Mouse (Mus musculus): ENCODE measurements around the gene 4930539E08Rik.

4930539E08Rik gene

DNA sequence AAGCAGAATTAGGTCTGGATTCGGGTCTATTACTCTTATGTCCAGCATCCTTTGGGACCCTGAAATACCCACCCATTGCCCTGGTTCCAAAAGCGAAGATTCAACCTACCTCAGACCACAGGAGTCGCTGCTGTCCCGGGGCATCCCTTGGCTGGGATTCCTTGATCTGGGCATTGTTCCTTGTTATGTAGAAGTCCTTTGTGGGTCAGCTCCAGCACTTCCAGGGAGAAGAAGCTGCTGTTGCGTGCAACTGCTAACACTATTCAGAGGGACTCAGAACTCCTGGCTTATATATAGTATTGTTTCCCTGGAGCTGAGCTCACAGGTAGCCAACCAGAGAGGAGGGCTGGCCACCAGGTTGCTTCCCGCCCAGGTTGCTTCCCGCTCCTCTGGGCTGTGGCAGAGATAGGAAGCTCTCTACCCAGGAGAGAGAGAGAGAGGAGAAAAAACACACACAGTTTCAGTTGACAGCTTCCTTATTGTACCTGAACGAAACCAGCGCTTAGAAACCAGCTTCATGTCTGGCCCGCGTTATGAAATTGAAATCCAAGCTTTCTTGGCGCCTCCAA, at the start of gene 4930539E08Rik:
Gene 4930539E08Rik (minus strand): TSS at position 265 of the 569 bp plus-strand sequence.
- no peak for DNase-seq (ENCODE audit: low read depth)

DNA sequence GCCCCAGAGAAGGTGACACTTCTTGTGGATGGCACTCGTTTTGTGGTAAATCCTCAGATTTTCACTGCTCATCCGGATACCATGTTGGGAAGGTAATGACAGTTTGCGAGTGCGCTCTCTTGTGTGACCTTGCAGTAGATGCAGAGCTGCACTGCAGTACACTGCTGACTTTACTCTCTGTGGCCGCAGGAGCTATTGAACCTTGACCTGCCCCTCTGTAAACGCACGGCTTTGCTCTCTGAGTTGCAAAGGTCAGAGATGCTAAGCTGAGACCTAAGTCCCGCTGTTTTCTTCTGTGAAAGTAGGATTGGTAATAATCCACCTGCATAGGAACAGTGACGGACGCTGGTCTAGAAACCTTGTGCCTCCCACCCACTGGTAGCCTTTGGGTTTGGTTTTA, 46.5 kb upstream of the 4930539E08Rik start:
- no peak for DNase-seq (ENCODE audit: low read depth)

DNA sequence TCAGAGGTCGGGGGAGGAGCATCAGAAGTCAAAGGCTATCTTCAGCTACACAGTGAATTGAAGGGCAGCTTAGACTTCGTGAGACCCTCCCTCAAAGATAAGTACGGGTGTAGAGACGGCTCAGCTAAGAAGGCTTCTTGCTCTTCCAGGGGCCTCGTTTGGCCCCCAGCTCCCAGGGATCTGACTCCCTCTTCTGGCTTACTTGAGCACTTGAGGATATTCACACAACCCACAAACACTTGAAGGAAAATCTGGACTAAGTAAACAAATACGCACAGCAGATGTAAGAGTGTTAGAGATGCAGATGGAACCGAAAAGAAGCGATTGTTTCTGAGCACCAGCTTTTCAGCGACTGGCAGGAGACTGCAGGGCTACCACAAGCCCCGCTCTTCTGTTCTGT, 45.5 kb upstream of the 4930539E08Rik start:
- no peak for DNase-seq (ENCODE audit: low read depth)

DNA sequence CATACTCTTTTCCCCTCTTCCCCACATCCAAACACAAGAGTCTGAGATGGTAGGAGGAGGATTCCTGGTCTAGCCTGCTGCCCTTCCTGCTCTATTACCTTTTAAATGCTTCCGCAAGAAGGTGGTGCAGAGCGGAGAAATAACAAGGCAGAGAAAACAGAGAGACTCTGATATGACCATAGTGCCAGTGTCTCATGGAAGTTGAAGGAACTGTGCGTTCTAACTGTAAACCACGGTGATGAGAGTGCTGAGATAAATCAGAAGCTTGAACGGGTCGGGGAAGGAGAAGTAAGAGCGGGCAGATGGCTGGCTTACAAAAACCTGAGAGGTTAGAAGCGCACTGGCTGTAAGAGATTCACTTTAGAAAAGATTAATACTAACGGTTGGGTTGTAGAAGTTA, 39.3 kb upstream of the 4930539E08Rik start:
- no peak for DNase-seq (ENCODE audit: low read depth)

DNA sequence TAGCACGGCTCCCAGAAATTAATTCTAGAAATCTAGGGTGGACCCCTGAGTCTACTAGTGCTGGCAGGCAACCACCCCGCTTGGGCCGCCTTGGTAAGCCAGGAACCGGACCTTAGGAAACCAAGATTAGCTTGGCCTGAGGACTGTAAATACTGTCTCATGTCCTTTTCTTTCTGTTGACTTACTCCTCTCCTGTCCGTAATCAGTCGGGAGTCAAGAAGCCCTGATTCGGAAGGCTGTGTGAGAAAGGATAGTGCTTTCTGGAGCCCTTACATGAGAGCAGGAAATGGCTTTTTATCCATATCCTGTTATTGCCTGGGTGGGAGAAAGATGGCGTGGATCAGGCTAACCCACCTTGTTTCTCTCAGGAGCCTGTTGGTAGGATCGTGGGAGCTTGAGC, 38.1 kb upstream of the 4930539E08Rik start:
- DNase-seq (ENCODE audit: low read depth) = peak; percentile 41

DNA sequence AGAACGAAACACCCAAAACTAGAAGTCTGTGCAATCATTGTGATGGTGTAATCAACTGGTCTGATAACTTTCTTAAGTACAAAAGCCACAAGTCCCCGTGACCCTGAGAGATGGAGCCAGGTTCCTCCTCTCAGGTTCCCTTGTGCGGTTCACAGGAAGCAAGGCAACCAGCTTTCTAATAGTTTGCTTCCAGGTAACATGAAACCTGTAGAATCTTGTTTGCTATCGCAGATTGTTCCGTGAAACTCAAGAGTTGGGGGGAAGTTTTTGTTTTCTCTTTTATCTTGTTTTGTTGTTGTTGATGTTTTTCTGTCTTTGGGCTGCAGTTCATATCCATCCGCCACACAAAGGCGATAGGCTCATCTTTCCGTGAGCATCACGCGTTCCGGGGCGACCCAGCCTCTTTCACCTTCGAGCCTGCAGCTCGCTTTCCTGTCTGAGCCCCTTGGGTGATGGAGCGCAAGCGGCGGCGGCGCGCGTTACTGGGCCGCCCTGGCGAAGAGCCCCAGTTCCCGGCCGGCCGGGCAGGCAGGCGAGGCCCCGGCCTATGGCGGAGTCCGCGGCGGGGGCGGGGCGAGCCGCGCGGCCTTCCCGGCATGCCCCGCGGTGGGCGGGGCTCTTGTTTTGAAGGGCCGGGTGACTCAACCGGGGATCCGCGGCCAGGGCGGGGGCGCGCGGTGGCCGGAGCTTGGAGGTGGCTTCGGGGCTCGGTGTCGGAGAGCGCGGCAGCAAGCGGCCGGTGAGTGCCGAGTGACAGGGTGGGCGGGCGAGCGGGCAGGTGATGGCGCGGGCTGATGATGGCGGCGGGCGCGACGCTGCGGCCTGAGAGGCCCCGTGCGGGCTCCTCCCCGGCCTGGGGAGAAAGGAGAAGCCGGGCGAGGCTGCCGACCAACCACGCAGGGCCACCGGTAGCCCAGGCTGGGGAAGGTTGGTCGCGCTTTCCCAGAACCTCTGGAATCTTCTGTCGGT, 37.0 kb upstream of the 4930539E08Rik start, which contains the start of gene Kctd20:
Gene Kctd20 (plus strand): TSS at position 120 of the 969 bp plus-strand sequence.
- DNase-seq (ENCODE audit: low read depth) = peak; percentile 94

DNA sequence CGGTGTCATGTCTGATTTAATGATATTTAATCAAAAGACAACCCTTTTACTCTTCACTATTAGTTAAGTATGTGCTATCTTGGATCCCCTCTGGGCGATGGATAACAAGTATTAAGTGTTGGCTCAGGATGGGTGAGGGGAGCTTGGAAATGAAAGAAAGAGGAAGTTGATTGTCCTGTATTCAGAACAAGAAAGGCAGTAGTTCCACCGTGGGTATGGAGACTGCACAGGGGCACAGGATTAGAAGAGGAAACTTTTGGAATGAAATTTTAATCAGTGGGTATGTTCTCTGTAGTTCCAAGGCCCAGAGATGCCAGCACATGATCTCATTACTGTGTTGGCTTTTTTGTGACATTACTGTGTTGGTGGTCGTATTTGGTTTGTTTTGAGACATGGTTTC, 35.6 kb upstream of the 4930539E08Rik start:
- DNase-seq (ENCODE audit: low read depth) = no peak

DNA sequence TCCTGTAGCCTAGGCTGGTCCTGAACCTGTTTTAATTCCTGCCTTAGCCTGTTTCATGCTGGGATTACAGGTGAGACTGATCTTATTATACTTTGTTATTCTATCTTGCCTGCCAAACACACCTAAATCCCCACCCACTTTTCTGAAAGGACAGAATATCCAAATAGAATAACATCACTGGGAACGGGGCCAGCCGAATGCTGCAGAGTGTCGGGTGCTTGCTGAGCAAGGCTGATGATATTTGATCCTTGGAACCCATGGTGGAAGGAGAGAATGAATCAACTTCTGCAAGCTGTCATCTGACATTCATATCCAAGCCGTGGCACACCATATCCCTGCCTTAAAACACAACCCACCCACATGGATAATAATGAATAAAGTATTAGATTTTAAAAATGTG, 33.5 kb upstream of the 4930539E08Rik start:
- no peak for DNase-seq (ENCODE audit: low read depth)

DNA sequence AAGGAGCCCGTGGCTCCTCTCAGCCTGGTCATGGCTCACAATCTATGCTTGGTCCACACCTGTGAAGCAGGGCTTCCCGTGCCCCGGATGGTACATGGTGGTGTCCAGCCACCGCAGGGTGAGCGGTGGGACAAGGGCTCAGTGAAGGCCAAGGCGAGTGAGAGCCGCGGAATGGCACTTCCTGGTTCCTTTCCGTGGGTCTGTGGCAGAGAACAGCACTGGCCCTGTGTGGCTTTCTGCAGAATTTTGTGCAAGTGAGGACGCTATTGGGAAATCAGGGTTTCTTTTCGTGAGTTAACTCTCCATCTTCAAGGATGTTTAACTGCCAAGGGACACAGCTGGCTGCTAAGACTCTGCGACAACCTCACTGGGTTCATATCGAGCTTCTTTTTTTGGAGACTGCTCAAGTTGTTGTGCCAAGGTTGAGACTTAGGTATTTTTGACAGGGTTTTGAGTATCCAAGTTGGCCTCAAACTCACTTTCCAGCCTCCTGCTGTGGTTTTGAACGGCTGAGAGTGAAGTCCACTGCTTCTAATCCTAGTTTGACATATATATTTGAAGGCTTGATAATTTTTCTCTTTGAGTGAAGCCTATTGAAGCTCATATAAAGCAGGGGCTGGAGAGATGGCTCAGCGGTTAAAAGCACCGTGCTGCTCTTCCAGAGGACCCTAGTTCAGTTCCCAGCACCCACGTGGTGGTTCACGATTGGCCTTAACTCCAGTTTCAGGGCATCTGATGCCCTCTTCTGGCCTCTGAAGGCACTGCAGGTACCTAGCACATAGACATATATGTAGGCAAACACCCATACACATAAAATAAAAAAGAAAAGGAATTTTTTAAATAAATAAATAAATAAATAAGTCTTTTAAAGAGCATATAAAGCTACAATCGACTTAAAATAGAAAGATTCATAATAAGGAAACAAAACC, 32.2 kb upstream of the 4930539E08Rik start:
- DNase-seq (ENCODE audit: low read depth) = no peak

DNA sequence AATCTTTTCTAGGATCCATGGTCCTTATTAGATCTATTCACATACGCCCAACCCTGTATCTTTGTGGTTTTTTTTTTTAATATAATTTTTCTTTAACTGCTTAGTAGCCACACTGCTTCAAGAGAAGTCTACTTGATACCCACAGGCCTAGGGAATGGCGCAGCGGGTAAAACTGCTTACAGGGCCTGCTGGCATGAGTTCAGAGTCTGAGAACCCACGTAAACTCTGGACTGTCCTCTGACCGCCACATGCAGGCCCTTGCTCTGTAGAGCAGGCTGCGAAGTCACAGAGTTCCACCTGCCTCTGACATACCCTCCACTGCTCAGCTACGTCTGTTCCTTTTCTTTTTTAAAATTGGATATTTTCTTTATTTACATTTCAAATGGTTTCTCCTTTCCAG, 29.4 kb upstream of the 4930539E08Rik start:
- no peak for DNase-seq (ENCODE audit: low read depth)

DNA sequence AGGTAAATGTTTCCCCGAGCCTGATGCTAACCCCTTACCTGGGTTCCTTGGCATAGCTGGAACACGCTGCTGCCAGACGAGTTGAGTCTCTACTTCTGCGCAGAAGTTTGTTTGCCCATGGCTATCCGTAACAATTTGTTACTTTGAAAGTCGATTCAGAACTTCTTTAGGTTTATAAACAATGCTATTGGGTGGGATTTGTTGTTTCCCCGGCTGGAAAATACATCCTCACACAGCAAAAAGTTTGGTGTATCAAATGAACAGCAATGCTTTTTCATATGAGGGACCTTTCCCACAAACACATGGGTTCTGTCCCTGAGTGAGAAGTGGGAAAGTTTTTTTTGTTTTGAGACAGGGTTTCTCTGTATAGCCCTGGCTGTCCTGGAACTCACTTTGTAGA, 28.6 kb upstream of the 4930539E08Rik start, which contains the start of gene Pxt1:
Gene Pxt1 (minus strand): TSS at position 101 of the 400 bp plus-strand sequence.
- no peak for DNase-seq (ENCODE audit: low read depth)

DNA sequence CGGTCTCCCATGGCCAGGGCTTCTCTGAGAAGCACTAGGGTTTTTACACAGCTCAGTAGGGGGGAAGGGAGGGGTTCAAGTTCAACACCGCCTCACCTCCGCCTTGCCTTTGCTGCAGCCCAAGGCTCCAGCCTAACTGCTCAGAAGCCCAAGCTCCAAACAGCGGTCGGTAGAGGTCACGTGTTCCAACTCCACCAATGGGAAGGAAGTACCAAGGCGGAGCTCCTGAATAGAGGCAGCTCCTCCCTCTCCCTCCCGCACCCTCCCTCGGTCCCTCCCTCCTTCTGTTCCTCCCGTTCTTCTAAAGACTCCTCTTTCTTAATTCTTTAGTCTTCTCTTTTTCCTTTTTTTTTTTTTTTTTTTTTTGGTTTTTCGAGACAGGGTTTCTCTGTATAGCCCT, 27.0 kb upstream of the 4930539E08Rik start:
- no peak for DNase-seq (ENCODE audit: low read depth)

DNA sequence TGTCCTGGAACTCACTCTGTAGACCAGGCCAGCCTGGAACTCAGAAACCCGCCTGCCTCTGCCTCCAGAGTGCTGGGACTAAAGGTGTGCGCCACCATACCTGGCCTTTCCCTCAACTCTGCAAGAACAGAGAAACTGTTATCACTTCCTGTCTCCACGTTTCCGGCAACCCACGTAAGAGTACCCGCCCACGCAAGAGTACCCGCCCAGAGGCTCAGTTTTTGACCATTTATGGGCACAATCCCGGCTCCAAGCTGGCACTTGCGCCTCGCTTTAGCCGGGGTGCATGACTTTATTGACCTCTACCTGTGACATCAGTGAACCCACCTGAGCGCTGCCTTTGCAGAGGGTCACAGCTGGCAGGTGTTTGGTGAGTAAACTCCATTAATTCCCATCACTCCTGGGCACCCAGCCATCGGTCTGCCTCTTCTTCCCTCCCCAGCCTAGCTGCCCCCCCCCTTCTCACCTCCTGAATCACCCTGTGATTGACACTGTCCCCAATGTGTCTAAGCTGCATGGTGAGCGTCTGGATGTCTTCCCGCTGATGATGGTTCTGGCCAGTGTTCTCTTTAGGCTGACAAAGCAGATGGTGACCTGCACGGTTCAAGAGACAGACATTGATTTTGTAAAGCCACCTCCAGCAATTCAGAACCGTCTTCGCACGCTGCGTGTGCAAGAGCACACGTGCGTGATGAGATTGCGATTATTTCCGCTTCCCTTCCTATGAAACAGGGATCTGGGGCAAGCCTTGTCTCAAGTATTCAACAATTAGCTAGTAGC, 25.8 kb upstream of the 4930539E08Rik start:
- no peak for DNase-seq (ENCODE audit: low read depth)

DNA sequence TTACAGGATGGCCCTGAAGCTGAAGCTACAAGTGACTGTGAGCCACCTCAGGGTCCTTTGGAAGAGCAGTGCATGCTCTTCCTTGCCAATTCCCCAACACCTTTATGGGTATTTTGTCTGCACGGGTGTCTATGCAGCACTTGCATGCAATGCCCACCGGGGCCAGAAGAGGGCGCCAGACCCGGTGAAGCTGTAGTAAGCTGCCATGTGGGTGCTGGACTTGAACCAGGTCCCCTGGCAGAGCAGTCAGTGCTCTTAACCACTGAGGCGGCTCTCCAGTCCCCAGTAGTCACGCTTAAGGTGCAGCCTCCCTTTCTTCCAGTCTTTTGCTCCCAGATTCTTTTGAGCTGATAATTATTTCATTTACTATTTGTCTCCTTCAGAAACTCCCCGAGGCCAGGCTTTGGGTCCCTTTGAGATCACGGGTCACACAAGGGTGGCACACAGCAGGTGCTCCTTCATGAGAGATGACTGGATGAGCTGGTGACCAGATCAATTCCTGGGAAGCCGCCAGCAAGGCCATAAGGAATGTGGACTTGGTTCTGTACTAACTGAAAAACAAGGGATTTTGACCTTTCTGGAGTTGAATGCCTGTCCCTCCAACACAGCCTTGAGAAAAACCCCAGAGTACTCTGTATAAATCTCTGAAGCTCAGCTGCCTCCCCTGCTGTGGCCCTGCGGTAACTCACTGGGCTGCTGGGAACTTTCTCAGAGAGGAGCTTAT, 21.7 kb upstream of the 4930539E08Rik start:
- peak; percentile 73 for DNase-seq (ENCODE audit: low read depth)

DNA sequence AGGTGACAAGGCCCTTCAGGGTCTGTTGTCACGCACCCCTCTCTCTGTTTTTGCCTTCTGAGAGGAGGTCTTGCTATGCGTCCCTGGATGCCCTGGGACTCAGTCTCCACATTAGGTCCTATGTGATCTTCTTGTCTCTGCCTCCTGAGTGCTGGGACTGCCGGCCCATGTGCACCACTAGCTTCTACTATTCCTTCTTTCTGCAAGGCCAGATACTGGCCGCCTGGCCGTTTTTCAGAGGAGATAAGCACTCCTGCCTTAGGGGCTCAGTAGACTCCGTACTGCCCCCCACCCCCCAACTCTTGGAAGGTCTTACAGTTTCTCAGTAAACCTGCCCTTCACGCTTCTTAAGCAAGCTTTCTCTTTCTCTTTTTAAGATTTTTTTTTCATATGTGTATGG, 21.0 kb upstream of the 4930539E08Rik start:
- DNase-seq (ENCODE audit: low read depth) = no peak

DNA sequence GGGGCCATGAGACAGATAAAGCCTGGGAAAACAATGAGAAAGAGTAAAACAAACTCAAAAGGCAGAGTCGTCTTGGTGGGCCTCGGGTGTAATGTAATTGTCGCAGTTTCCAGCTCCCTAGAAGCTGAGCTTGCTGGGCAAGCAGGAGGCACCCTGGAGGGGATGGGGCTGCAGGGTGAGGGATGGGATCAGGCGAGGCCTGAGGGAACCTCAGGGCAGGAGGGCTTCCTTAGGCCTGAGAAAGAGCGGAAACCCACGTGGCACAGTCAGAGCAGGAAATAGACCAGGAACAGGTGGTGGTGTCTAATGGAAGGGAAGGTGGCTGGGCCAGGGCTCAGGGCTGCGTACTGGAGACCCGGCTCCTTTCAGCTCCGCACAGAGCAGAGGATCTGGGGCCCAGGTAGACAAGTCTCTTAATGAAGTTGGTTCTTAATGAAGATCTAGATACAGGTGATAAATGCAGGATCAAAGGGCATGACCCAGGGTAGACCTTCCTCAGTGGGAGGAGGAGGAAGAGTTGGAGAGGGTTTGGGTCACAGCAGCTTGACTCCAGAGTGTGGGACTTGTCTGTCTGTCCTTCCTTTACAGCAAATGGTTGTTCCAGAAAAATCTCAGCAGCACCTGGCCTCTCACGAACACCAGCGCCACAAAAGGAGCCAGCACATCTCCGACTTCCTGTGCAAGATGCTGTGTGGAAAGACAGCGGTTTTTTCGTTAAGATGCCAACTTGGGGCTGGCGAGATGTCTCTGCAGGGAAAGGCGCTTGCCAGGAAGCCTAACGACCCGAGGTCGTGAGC, 19.2 kb upstream of the 4930539E08Rik start:
- no peak for DNase-seq (ENCODE audit: low read depth)

DNA sequence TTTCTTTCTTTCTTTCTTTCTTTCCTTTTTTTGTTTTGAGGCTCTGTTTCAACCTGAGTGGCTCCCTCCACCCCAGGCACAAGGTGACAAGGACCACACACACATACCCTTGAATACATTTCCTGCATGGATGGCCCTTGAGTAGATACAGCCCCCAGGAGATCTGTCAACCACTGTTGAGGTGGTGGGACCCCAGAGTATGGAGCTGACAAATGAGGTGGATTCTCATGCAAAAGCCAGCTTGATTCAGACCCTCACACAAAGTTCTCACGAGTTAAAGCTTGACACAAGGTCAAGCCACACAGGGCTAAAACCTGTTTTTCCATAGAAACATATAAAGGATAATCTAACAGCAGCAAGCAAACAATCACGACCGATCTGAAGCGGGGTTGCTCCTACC, 17.1 kb upstream of the 4930539E08Rik start:
- no peak for DNase-seq (ENCODE audit: low read depth)

DNA sequence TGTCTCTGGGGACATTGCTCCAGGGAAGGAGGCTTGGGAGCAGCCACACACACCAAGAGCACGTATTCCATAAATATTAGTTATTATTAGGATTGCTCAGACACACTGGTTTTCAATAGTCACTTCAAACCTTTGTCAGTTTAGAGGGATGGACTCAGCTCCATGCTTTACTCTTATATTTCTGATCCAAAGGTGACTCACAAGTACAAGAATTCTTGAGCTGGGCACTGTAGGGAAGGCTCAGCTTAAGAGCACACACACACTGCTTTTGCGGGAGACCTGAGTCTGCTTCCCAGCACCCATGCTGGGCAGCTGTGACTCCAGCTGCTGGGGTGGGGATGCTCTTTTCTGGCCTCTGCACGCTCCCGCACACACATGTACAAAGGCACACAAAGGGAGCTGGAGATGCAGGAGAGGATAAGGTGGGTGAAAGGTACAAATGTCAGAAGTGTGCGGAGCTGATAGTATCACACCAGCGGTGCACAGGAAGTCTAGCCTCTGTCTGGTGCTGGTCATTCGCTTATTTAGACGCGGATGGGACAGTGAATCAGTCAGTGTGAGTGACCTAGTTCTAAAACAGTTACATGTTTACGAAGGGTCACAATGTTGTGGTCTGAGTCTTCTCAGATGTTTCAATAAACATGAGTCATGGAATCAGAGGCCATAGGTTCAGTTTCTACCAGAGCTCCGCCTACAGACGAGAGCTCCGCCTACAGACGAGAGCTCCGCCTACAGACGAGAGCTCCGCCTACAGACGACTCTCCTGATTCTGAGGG, 16.5 kb upstream of the 4930539E08Rik start:
- no peak for DNase-seq (ENCODE audit: low read depth)
